Mouse (Mus musculus) kidney, adult 8-10 months (tissue): ENCODE data around the gene Scd4.

Source experiments
- DNase-seq, 2 experiments: peaks; one replicate each; pipeline ENCODE4 v3.0.0; 2022

Gene Scd4

GRCm38 (mm10) chr19:44382682-44383321, 49.9 kb downstream of the Scd4 start:
- no peak for DNase-seq

- DNase-seq, result no peak
Measured at GRCm38 (mm10) chr19:44385887-44386498, 53.1 kb downstream of the Scd4 start.

- DNase-seq, result no peak
Measured at GRCm38 (mm10) chr19:44387089-44387671, 54.3 kb downstream of the Scd4 start.

- DNase-seq, result peak in 1 of 2 experiments; percentile 15
Measured at GRCm38 (mm10) chr19:44387746-44388474, 55.0 kb downstream of the Scd4 start.

GRCm38 (mm10) chr19:44388475-44389428, 55.9 kb downstream of the Scd4 start:
- DNase-seq, result peak; percentile 93 to 94

- DNase-seq, result no peak
Measured at GRCm38 (mm10) chr19:44389507-44389906, 56.6 kb downstream of the Scd4 start.

- no peak for DNase-seq
Measured at GRCm38 (mm10) chr19:44391856-44392255, 59.0 kb downstream of the Scd4 start.

- DNase-seq, result no peak
Measured at GRCm38 (mm10) chr19:44392339-44393009, 59.6 kb downstream of the Scd4 start.

GRCm38 (mm10) chr19:44393962-44394422, 61.1 kb downstream of the Scd4 start:
- DNase-seq, result no peak

- no peak for DNase-seq
Measured at GRCm38 (mm10) chr19:44394972-44395371, 62.1 kb downstream of the Scd4 start.
